Mouse (Mus musculus) intestine, postnatal 0 days (tissue): ENCODE data around the gene Hdac5. TPM values are rescaled to one million over a fixed set of nuclear protein-coding genes. Genes with fewer than 3 reads are reported as not detected.
"Not testable (repeated sequence)": the region's sequence is repeated elsewhere in the genome, so short reads cannot be mapped to it uniquely, and the experiment has no call there.

Experiments
- ATAC-seq: fragments of 200-750 bp; cut with Nextera tagmentation; 2 replicates; pipeline ENCODE4 v1.8.0; 2017; ENCODE audit warnings: mild to moderate bottlenecking, moderate TSS enrichment, moderate library complexity
- H3K27ac ChIP-seq: fragments of 300-500 bp; sonication (generic); 2 replicates; pipeline ENCODE4 v1.5.1; 2014; ENCODE audit warnings: mild to moderate bottlenecking, low read depth, low read length, moderate library complexity
- H3K27me3 ChIP-seq: fragments of 300-500 bp; sonication (generic); replicated peaks from 2 replicates; pipeline ENCODE4 v1.6.1; 2014; ENCODE audit warnings: low read length, mixed read lengths; ENCODE audit not compliant: control insufficient read depth, insufficient read depth
- H3K36me3 ChIP-seq: fragments of 300-500 bp; sonication (generic); 2 replicates; pipeline ENCODE4 v1.6.1; 2014; ENCODE audit warnings: mild to moderate bottlenecking, moderate library complexity; ENCODE audit not compliant: control insufficient read depth, insufficient read depth
- H3K4me1 ChIP-seq: fragments of 300-500 bp; sonication (generic); replicated peaks from 2 replicates; pipeline ENCODE4 v1.6.1; 2014; ENCODE audit warnings: antibody characterized with exemption, low read length, mixed read lengths; ENCODE audit not compliant: control insufficient read depth, insufficient read depth
- H3K4me2 ChIP-seq: fragments of 300-500 bp; sonication (generic); replicated peaks from 2 replicates; pipeline ENCODE4 v1.6.1; 2014; ENCODE audit warnings: low read depth, mild to moderate bottlenecking, moderate library complexity
- H3K4me3 ChIP-seq: fragments of 300-500 bp; sonication (generic); 2 replicates; pipeline ENCODE4 v1.5.1; 2014; ENCODE audit warnings: low read depth, low read length
- H3K9ac ChIP-seq: fragments of 300-500 bp; sonication (generic); 2 replicates; pipeline ENCODE4 v1.6.1; 2014; ENCODE audit warnings: mild to moderate bottlenecking, low read depth, low read length
- H3K9me3 ChIP-seq: fragments of 300-500 bp; sonication (generic); 2 replicates; pipeline ENCODE4 v1.6.1; 2016; ENCODE audit warnings: mixed run types; ENCODE audit not compliant: control insufficient read depth
- CTCF ChIP-seq: sonication (generic); IDR thresholded peaks from 2 replicates; pipeline ENCODE4 v1.5.1; 2016; ENCODE audit warnings: low read depth, mild to moderate bottlenecking, control low read depth, antibody characterized with exemption, moderate library complexity
- WGBS: fragments of 180-500 bp; shearing (Covaris S2); extraction: QIAGEN DNeasy Blood & Tissue Kit; methylation state at CpG from one replicate; pipeline ENCODE4 v1.1.7; 2014; 5-methylcytosine and 5-hydroxymethylcytosine counted together
- polyA plus RNA-seq: library from polyadenylated mRNA; unstranded; fragments of >200 nt; fragmentation: Nextera tagmentation; extraction: Ambion mirVana; gene quantifications from 2 replicates; pipeline ENCODE4 v1.2.1, GENCODE M21; 2015

Gene Hdac5
- polyA plus RNA-seq, 1 experiment from 2014 or later = 30.1 TPM

GRCm38 (mm10) chr11:102159781-102160180 is 70.2 kb downstream of the Hdac5 start:
- 72% methylated on average over 5 of the region's 5 CpGs for WGBS
- no peak for ATAC-seq
- TF ChIP-seq CTCF = no peak
- Histone ChIP-seq H3K4me3 (no peak overlapping the region), H3K4me2 (no peak overlapping the region), H3K27me3 (no peaks in the 10 kb centered on the region), H3K36me3 (peaks cover 28% of the 10 kb centered on the region), H3K4me1 (0 out of 2 replicates have a peak, but pooled peaks cover 6% of the 10 kb centered on the region), H3K27ac (no peak overlapping the region), H3K9me3 (no peaks in the 10 kb centered on the region), H3K9ac (no peak overlapping the region)

- not testable (repeated sequence) for H3K27me3 ChIP-seq, H3K4me2 ChIP-seq, H3K27ac ChIP-seq, ATAC-seq, H3K9me3 ChIP-seq, H3K4me1 ChIP-seq, H3K9ac ChIP-seq, H3K4me3 ChIP-seq
- peaks cover 18% of the 10 kb centered on the region for H3K36me3 ChIP-seq
- peak; percentile 17; the same call in 1 of the 2 replicates for TF ChIP-seq CTCF
- WGBS = 79% methylated on average over 2 of the region's 2 CpGs
Measured at GRCm38 (mm10) chr11:102158024-102158423, 71.9 kb downstream of the Hdac5 start.

GRCm38 (mm10) chr11:102156786-102157089 is 73.2 kb downstream of the Hdac5 start:
- Histone ChIP-seq H3K9me3 (no peaks in the 10 kb centered on the region), H3K27ac (no peak overlapping the region), H3K27me3 (no peaks in the 10 kb centered on the region), H3K4me2 (no peak overlapping the region; the same call in 1 of the 2 replicates), H3K36me3 (peaks cover 21% of the 10 kb centered on the region), H3K4me3 (no peak overlapping the region), H3K9ac (no peak overlapping the region), H3K4me1 (0 out of 2 replicates have a peak, but pooled peaks cover 6% of the 10 kb centered on the region)
- TF ChIP-seq CTCF = no peak
- ATAC-seq = no peak
- WGBS = 15% methylated on average over 1 of the region's 1 CpGs

- H3K9me3 ChIP-seq = no peaks in the 10 kb centered on the region
- peak; percentile 60 for TF ChIP-seq CTCF
- ATAC-seq = peak; percentile 72
- H3K4me3 ChIP-seq = peak within 1 kb of the TSS; percentile 59
- H3K9ac ChIP-seq = peak within 1 kb of the TSS; percentile 64
- 0 out of 2 replicates have a peak within 1 kb of the TSS, but pooled peaks have one; percentile 24 for H3K27ac ChIP-seq
- H3K27me3 ChIP-seq = no peaks in the 10 kb centered on the region
- peaks cover 21% of the 10 kb centered on the region for H3K36me3 ChIP-seq
- H3K4me2 ChIP-seq = peak within 1 kb of the TSS; percentile 90
- under 1% methylated on average over 37 of the region's 37 CpGs for WGBS
- H3K4me1 ChIP-seq = 0 out of 2 replicates have a peak, but pooled peaks cover 6% of the 10 kb centered on the region
Measured at GRCm38 (mm10) chr11:102156039-102156785, 73.8 kb downstream of the Hdac5 start, which contains the start of gene Tmem101. Gene Tmem101 (minus strand): TSS chr11:102156404.

- peak; percentile 16; the same call in 1 of the 2 replicates for TF ChIP-seq CTCF
- Histone ChIP-seq H3K4me1 (peaks cover 2% of the 10 kb centered on the region; the same call in 1 of the 2 replicates), H3K27me3 (peaks cover 10% of the 10 kb centered on the region; the same call in 1 of the 2 replicates), H3K27ac (no peak overlapping the region), H3K4me3 (peak overlapping the region; percentile 53), H3K4me2 (peak overlapping the region; percentile 67), H3K9ac (0 out of 2 replicates have a peak overlapping the region, but pooled peaks have one; percentile 58), H3K9me3 (no peaks in the 10 kb centered on the region), H3K36me3 (peaks cover 16% of the 10 kb centered on the region; the same call in 1 of the 2 replicates)
- WGBS = 21% methylated on average over 34 of the region's 34 CpGs
- ATAC-seq = no peak
Measured at GRCm38 (mm10) chr11:102147213-102147989, 82.6 kb downstream of the Hdac5 start.

- H3K27ac ChIP-seq = peak overlapping the region; percentile 94
- peak overlapping the region; percentile 58 for H3K9ac ChIP-seq
Measured at GRCm38 (mm10) chr11:102146531-102146930, 83.4 kb downstream of the Hdac5 start.

More at GRCm38 (mm10) chr11:102146531-102146930, 83.4 kb downstream of the Hdac5 start:
- no peak for ATAC-seq
- Histone ChIP-seq H3K4me3 (peak overlapping the region; percentile 53), H3K4me1 (peaks cover 2% of the 10 kb centered on the region; the same call in 1 of the 2 replicates), H3K27me3 (peaks cover 10% of the 10 kb centered on the region; the same call in 1 of the 2 replicates), H3K36me3 (peaks cover 7% of the 10 kb centered on the region; the same call in 1 of the 2 replicates), H3K9me3 (no peaks in the 10 kb centered on the region), H3K4me2 (peak overlapping the region; percentile 67)
- no peak for TF ChIP-seq CTCF
- WGBS = 11% methylated on average over 17 of the region's 17 CpGs
